Mouse (Mus musculus): ENCODE results near the gene Stn1. TPM values are rescaled to one million over a fixed set of nuclear protein-coding genes. Genes with fewer than 3 reads are reported as not detected.
A peak's percentile ranks its signal among the peaks of the same experiment; 100 is the strongest.

Stn1 gene
- total RNA-seq, 2 experiments from 2014 or later = 23.0 to 27.5 TPM

GRCm38 (mm10) chr19:47516879-47517278 lies 20.4 kb downstream of the Stn1 start:
- Histone ChIP-seq H3K4me3 (no peak overlapping the region), H3K27ac (no peak overlapping the region)
- no peak for TF ChIP-seq CTCF (IDR thresholded peaks at IDR 0.05)
- intact Hi-C loops (cut with DNase I) = no loop called here
- no peak for DNase-seq (ENCODE audit: extremely low spot score in 1 of 2, low spot score in 2 of 2)

GRCm38 (mm10) chr19:47515091-47515490 lies 22.2 kb downstream of the Stn1 start:
- intact Hi-C loops (cut with DNase I) = no loop called here
- no peak for DNase-seq (ENCODE audit: extremely low spot score in 1 of 2, low spot score in 2 of 2)
- Histone ChIP-seq H3K4me3 (no peak overlapping the region), H3K27ac (no peak overlapping the region)
- TF ChIP-seq CTCF (IDR thresholded peaks at IDR 0.05) = no peak

GRCm38 (mm10) chr19:47513618-47513897 lies 23.7 kb downstream of the Stn1 start:
- no peak for TF ChIP-seq CTCF (IDR thresholded peaks at IDR 0.05)
- no peak overlapping the region for H3K4me3 ChIP-seq
- DNase-seq (ENCODE audit: extremely low spot score in 1 of 2, low spot score in 2 of 2) = no peak
- intact Hi-C loops (cut with DNase I) = no loop called here
- H3K27ac ChIP-seq = no peak overlapping the region

- intact Hi-C loops (cut with DNase I) = no loop called here
- DNase-seq (ENCODE audit: extremely low spot score in 1 of 2, low spot score in 2 of 2) = no peak
- Histone ChIP-seq H3K4me3 (no peak overlapping the region), H3K27ac (no peak overlapping the region)
- no peak for TF ChIP-seq CTCF (IDR thresholded peaks at IDR 0.05)
Measured at GRCm38 (mm10) chr19:47512794-47513617, 24.3 kb downstream of the Stn1 start.

- intact Hi-C loops (cut with DNase I) = no loop called here
- TF ChIP-seq CTCF (IDR thresholded peaks at IDR 0.05) = no peak
- DNase-seq (ENCODE audit: extremely low spot score in 1 of 2, low spot score in 2 of 2) = no peak
- H3K4me3 ChIP-seq = no peak overlapping the region
- no peak overlapping the region for H3K27ac ChIP-seq
Measured at GRCm38 (mm10) chr19:47511958-47512357, 25.3 kb downstream of the Stn1 start.

GRCm38 (mm10) chr19:47511294-47511675 lies 26.0 kb downstream of the Stn1 start:
- peak overlapping the region; percentile 25; the same call in 1 of the 2 replicates for H3K27ac ChIP-seq
- DNase-seq (ENCODE audit: extremely low spot score in 1 of 2, low spot score in 2 of 2) = no peak
- intact Hi-C loops (cut with DNase I) = no loop called here
- TF ChIP-seq CTCF (IDR thresholded peaks at IDR 0.05) = no peak
- H3K4me3 ChIP-seq = no peak overlapping the region

- Histone ChIP-seq H3K27ac (peak overlapping the region; percentile 25; the same call in 1 of the 2 replicates), H3K4me3 (no peak overlapping the region)
- no peak for DNase-seq (ENCODE audit: extremely low spot score in 1 of 2, low spot score in 2 of 2)
- TF ChIP-seq CTCF (IDR thresholded peaks at IDR 0.05) = no peak
- intact Hi-C loops (cut with DNase I) = no loop called here
Measured at GRCm38 (mm10) chr19:47510473-47511293, 26.6 kb downstream of the Stn1 start.

- no peak for TF ChIP-seq CTCF (IDR thresholded peaks at IDR 0.05)
- intact Hi-C loops (cut with DNase I) = no loop called here
- Histone ChIP-seq H3K27ac (no peak overlapping the region), H3K4me3 (no peak overlapping the region)
- no peak for DNase-seq (ENCODE audit: extremely low spot score in 1 of 2, low spot score in 2 of 2)
Measured at GRCm38 (mm10) chr19:47510135-47510472, 27.2 kb downstream of the Stn1 start.

GRCm38 (mm10) chr19:47508771-47509281 lies 28.5 kb downstream of the Stn1 start:
- DNase-seq (ENCODE audit: extremely low spot score in 1 of 2, low spot score in 2 of 2) = no peak
- intact Hi-C loops (cut with DNase I) = loop anchor here (10.0 kb wide), 2 partner anchors 286 to 426 kb away; partner anchors contain the start of gene Cfap58
- no peak overlapping the region for H3K4me3 ChIP-seq
- TF ChIP-seq CTCF (IDR thresholded peaks at IDR 0.05) = no peak
- H3K27ac ChIP-seq = no peak overlapping the region

GRCm38 (mm10) chr19:47508191-47508590 lies 29.1 kb downstream of the Stn1 start:
- intact Hi-C loops (cut with DNase I) = loop anchor here (10.0 kb wide), 2 partner anchors 287 to 427 kb away; partner anchors contain the start of gene Cfap58
- H3K4me3 ChIP-seq = peak overlapping the region; percentile 60
- H3K27ac ChIP-seq = peak overlapping the region; percentile 77

GRCm38 (mm10) chr19:47507128-47508121 lies 29.9 kb downstream of the Stn1 start:
- TF ChIP-seq CTCF (IDR thresholded peaks at IDR 0.05) = peak; percentile 95
- peak overlapping the region; percentile 60 for H3K4me3 ChIP-seq
- peak overlapping the region; percentile 77 for H3K27ac ChIP-seq

More at GRCm38 (mm10) chr19:47508191-47508590, 29.1 kb downstream of the Stn1 start:
- no peak for TF ChIP-seq CTCF (IDR thresholded peaks at IDR 0.05)
- DNase-seq (ENCODE audit: extremely low spot score in 1 of 2, low spot score in 2 of 2) = no peak

More at GRCm38 (mm10) chr19:47507128-47508121, 29.9 kb downstream of the Stn1 start:
- DNase-seq (ENCODE audit: extremely low spot score in 1 of 2, low spot score in 2 of 2) = peak; percentile 72 to 79
- intact Hi-C loops (cut with DNase I) = loop anchor here (1.0 to 10.0 kb wide), 6 partner anchors 73 to 427 kb away; partner anchors contain the start of genes Cfap58 and Sfr1
